Mouse (Mus musculus): ENCODE results near the gene Pnkd. TPM values are rescaled to one million over a fixed set of nuclear protein-coding genes. Genes with fewer than 3 reads are reported as not detected.
A peak's percentile ranks its signal among the peaks of the same experiment; 100 is the strongest.

Pnkd gene
- polyA plus RNA-seq (2015; fragmentation: Nextera tagmentation; extraction: Ambion mirVana), result 167 and 186 TPM in 2 replicates

DNA sequence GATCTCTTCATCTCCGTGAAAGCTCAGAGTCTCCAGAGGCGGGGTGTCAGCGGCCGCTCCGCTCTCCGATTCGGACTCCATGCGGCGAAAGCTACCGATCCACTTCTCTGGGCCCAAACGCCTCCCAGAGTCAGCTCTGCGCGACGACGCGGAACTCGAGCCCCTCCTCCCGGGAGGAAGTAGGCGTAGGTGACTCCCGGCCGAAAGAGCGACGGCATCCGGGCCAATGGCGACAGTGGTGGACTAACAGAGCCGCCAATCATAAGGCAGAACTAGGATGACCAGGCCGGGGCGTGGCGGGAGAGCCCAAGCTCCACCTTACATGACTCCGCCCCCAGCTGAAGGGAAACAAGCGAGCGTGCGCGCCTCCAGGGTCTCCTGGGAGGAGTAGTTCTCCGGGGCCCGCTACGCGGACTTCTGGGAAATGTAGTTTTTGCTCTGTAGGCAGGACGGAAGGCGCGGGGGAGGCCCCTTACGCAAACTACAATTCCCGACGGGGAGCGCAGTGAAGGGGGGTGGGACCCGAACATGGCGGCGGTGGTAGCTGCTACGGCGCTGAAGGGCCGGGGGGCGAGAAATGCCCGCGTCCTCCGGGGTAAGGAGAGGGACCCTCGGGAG is at the start of gene Pnkd, which contains the start of gene Aamp:
Pnkd (plus strand) TSS at position 388 of the 618 bp plus-strand sequence.
Aamp (minus strand) TSS at position 196 of the 618 bp plus-strand sequence.

DNA sequence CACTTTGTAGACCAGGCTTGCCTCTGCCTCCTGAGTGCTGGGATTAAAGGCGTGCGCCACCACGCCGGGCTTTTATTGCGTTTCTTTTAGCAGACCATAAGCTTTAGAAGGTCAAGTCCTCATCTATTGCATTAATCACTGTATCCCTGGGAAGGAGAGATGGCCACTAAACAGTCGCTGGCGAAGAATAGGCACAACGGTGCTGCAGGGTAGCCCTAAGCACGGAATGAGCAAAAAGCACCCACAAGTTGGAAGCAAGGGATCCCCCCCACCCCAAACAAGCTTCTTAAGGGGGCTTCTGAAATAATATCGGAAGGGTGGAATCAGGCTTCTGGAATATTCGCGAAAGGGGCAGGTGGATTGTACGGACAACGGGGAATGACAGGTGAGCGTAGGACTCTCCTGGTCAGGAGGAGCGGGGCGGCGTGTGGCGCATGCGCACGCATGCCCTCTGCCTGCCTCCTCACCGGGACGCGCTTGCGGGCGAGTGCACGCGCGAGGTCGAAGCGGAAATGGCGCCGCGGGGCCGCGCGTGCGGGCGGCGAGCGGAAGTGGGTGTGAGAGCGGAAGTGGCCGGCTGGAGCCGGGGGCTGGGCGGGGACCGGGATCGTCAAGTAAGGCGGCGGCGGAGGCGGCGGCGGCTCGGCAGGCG is 48.7 kb upstream of the Pnkd start, which contains the start of gene Arpc2:
Arpc2 (plus strand) TSS at position 147 of the 652 bp plus-strand sequence.

GRCm38 (mm10) chr1:74278538-74278937 is 6.2 kb upstream of the Pnkd start, which contains the start of gene Gpbar1:
Gene Gpbar1, plus strand, starts transcription at chr1:74278550.

DNA sequence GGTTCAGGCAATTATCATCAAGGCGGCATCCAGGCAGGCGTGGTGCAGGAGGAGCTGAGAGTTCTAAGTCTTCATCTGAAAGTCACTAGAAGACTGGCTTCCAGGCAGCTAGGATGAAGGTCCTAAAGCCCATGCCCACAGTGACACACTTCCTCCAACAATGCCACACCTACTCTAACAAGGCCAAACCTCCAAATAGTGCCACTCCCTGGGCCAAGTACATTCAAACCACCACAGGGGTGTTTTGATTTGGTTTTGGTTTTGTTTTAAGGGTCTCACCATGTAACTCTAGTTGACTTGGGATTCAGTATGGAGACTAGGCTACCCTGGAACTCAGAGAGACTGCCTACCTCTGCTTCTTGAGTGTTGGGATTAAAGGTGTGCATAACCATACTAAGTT is 20.8 kb downstream of the Pnkd start, which contains the start of gene Tmbim1:
Tmbim1 (minus strand) TSS at position 101 of the 400 bp plus-strand sequence.

GRCm38 (mm10) chr1:74361812-74362211 is 77.1 kb downstream of the Pnkd start, which contains the start of gene Catip:
Gene Catip, plus strand, starts transcription at chr1:74362108.

GRCm38 (mm10) chr1:74374980-74375379 is 90.2 kb downstream of the Pnkd start, which contains the start of gene Slc11a1:
Gene Slc11a1, plus strand, starts transcription at chr1:74375195.

GRCm38 (mm10) chr1:74390924-74391748 is 106.4 kb downstream of the Pnkd start, which contains the start of gene Ctdsp1:
Gene Ctdsp1, plus strand, starts transcription at chr1:74391509.

MicroRNAs within 50 kb of the gene (microRNA counts, 519-probe panel; counts per million panel counts)
- microRNA mmu-miR-26b, result 4,623 counts per million, percentile 84 among the panel's probes with 10 or more counts

Small RNA genes lying within 50 kb of the gene (microRNA-seq; reads per million reads assigned to microRNA genes)
- gene Mir26b, result 17,398 to 17,833 reads per million in 2 experiments

Other genes with a start within 250 kb of the Pnkd start
- gene Tns1, start 160.5 kb upstream of the Pnkd start, polyA plus RNA-seq (2015; fragmentation: Nextera tagmentation; extraction: Ambion mirVana), result 72.8 and 77.0 TPM in 2 replicates
- 0.10 and 0.51 TPM in 2 replicates for gene Rufy4, start 159.4 kb upstream of the Pnkd start, polyA plus RNA-seq (2015; fragmentation: Nextera tagmentation; extraction: Ambion mirVana)
- 0.15 and 0.21 TPM in 2 replicates for gene Cxcr2, start 130.9 kb upstream of the Pnkd start, polyA plus RNA-seq (2015; fragmentation: Nextera tagmentation; extraction: Ambion mirVana)
- not detected in 2 replicates for gene Cxcr1, start 90.3 kb upstream of the Pnkd start, polyA plus RNA-seq (2015; fragmentation: Nextera tagmentation; extraction: Ambion mirVana)
- gene Arpc2, start 48.8 kb upstream of the Pnkd start, polyA plus RNA-seq (2015; fragmentation: Nextera tagmentation; extraction: Ambion mirVana), result 211 and 255 TPM in 2 replicates
- gene Gpbar1, start 6.4 kb upstream of the Pnkd start, polyA plus RNA-seq (2015; fragmentation: Nextera tagmentation; extraction: Ambion mirVana), result 0.13 TPM in 1 of 2 replicates, not detected in the other
- 152 and 164 TPM in 2 replicates for gene Aamp, start 192 bp upstream of the Pnkd start, polyA plus RNA-seq (2015; fragmentation: Nextera tagmentation; extraction: Ambion mirVana)
- gene Tmbim1, start 20.7 kb downstream of the Pnkd start, polyA plus RNA-seq (2015; fragmentation: Nextera tagmentation; extraction: Ambion mirVana), result 62.1 and 64.5 TPM in 2 replicates
- 0.60 and 0.67 TPM in 2 replicates for gene Catip, start 77.2 kb downstream of the Pnkd start, polyA plus RNA-seq (2015; fragmentation: Nextera tagmentation; extraction: Ambion mirVana)
- gene Slc11a1, start 90.3 kb downstream of the Pnkd start, polyA plus RNA-seq (2015; fragmentation: Nextera tagmentation; extraction: Ambion mirVana), result 2.5 and 4.1 TPM in 2 replicates
- 45.5 and 48.2 TPM in 2 replicates for gene Ctdsp1, start 106.6 kb downstream of the Pnkd start, polyA plus RNA-seq (2015; fragmentation: Nextera tagmentation; extraction: Ambion mirVana)
- gene Vil1, start 124.4 kb downstream of the Pnkd start, polyA plus RNA-seq (2015; fragmentation: Nextera tagmentation; extraction: Ambion mirVana), result 0.11 and 0.13 TPM in 2 replicates
- 25.0 and 28.0 TPM in 2 replicates for gene Cnot9, start 221.1 kb downstream of the Pnkd start, polyA plus RNA-seq (2015; fragmentation: Nextera tagmentation; extraction: Ambion mirVana)

Measured in skeletal muscle tissue, postnatal 0 days (tissue).